9 mouse cellular contexts compared by ENCODE assay signal in genomic region chr1:131378081-131378913, GRCm38 (mm10).
DNase-seq lines count a peak whose midpoint lies in the region; ATAC-seq and TF ChIP-seq lines count a peak whose summit lies in the region.
"Had no signal": no experiment of that assay in that cellular context is flagged by ENCODE, and none has a peak within 500 bp of the region (broad histone marks: within the 10 kb centered on the region; RNA-seq: fewer than 3 reads in every experiment).

No protein-coding gene starts in this region.

- H3K27ac ChIP-seq in kidney, postnatal 0 days: peak overlapping the region; percentile 10; the same call in 1 of the 2 replicates
- peak overlapping the region; percentile 10; the same call in 1 of the 2 replicates for H3K27ac ChIP-seq in limb, embryonic 13.5 days
- no peak overlapping the region for H3K27ac ChIP-seq in cerebellum, adult 2 months (ENCODE audit: insufficient read depth, low read length)

- no peak for TF ChIP-seq POLR2A in brain, embryonic 14.5 days (IDR thresholded peaks at IDR 0.05; ENCODE audit: borderline replicate concordance, extremely low read depth, insufficient read depth, insufficient read length, poor library complexity, severe bottlenecking)
- no peak for TF ChIP-seq POLR2A in cerebellum, adult 2 months (IDR thresholded peaks at IDR 0.05; ENCODE audit: borderline replicate concordance, insufficient read depth, low read length)

- H3K4me2 ChIP-seq in kidney, postnatal 0 days (ENCODE audit: low read length): no peak overlapping the region
- no peak overlapping the region for H3K4me2 ChIP-seq in limb, embryonic 13.5 days (replicated peaks)

- H3K9me3 ChIP-seq in kidney, postnatal 0 days (replicated peaks; ENCODE audit: low read length): no peaks in the 10 kb centered on the region
- no peaks in the 10 kb centered on the region for H3K9me3 ChIP-seq in limb, embryonic 13.5 days

- peaks cover 11% of the 10 kb centered on the region; the same call in 1 of the 2 replicates for H3K4me1 ChIP-seq in kidney, postnatal 0 days (replicated peaks; ENCODE audit: insufficient read depth, low read length)
- H3K4me1 ChIP-seq in limb, embryonic 13.5 days: peaks cover 34% of the 10 kb centered on the region
- peaks cover 6% of the 10 kb centered on the region for H3K4me1 ChIP-seq in cerebellum, adult 2 months (ENCODE audit: control insufficient read depth, insufficient read depth, low read length)

- no peak overlapping the region for H3K4me3 ChIP-seq in kidney, postnatal 0 days (replicated peaks; ENCODE audit: low read depth, low read length)
- no peak overlapping the region for H3K4me3 ChIP-seq in limb, embryonic 13.5 days
- no peak overlapping the region for H3K4me3 ChIP-seq in cerebellum, adult 2 months (replicated peaks; ENCODE audit: insufficient read depth, low read depth, low read length)

- TF ChIP-seq CTCF in kidney, postnatal 0 days (IDR thresholded peaks at IDR 0.05; ENCODE audit: low read depth): no peak
- no peak for TF ChIP-seq CTCF in brain, embryonic 14.5 days (IDR thresholded peaks at IDR 0.05; ENCODE audit: borderline replicate concordance, extremely low read depth, insufficient read depth, insufficient read length)
- no peak for TF ChIP-seq CTCF in cerebellum, adult 2 months (IDR thresholded peaks at IDR 0.05; ENCODE audit: borderline replicate concordance, insufficient read depth, low read depth, low read length)

- DNase-seq in kidney, postnatal 0 days (ENCODE audit: low spot score): peak; percentile 51
- DNase-seq in kidney, postnatal 10 days: no peak
- peak; percentile 86 for DNase-seq in brain, embryonic 14.5 days (ENCODE audit: low read depth)
- DNase-seq in heart, adult 8-10 months (ENCODE audit: low spot score): peak; percentile 54
- no peak for DNase-seq in adipocyte (ENCODE audit: low spot score)
- no peak for DNase-seq in cerebellum, adult 2 months
- DNase-seq in urinary bladder, adult 2 months (ENCODE audit: low spot score): no peak
- DNase-seq: lung, postnatal 14 days had no signal

- H3K36me3 ChIP-seq in kidney, postnatal 0 days (ENCODE audit: insufficient read depth, low read length): no peaks in the 10 kb centered on the region
- H3K36me3 ChIP-seq in limb, embryonic 13.5 days: peaks cover 9% of the 10 kb centered on the region; the same call in 1 of the 2 replicates

- no peaks in the 10 kb centered on the region for H3K27me3 ChIP-seq in kidney, postnatal 0 days (ENCODE audit: insufficient read depth, low read length)
- no peaks in the 10 kb centered on the region for H3K27me3 ChIP-seq in limb, embryonic 13.5 days
- H3K27me3 ChIP-seq in cerebellum, adult 2 months (ENCODE audit: control insufficient read depth, insufficient read depth, low read length): no peaks in the 10 kb centered on the region

- H3K9ac ChIP-seq in kidney, postnatal 0 days (ENCODE audit: low read depth, low read length): no peak overlapping the region
- no peak overlapping the region; the same call in 1 of the 2 replicates for H3K9ac ChIP-seq in limb, embryonic 13.5 days

- no peak for ATAC-seq in kidney, postnatal 0 days (replicated peaks; ENCODE audit: low FRiP score, low read depth)
- ATAC-seq in limb, embryonic 13.5 days (ENCODE audit: low FRiP score, low read depth): no peak

- 23% methylated on average over 7 of the region's 7 CpGs for WGBS in kidney, postnatal 0 days
- WGBS in limb, embryonic 13.5 days: 26% methylated on average over 7 of the region's 7 CpGs
- 61% methylated on average over 7 of the region's 7 CpGs for WGBS in cerebellum, adult 2 months

Comparison
In these comparisons a context has a peak if more than half of its experiments do, and no peak if none do; other contexts are left out.
1. DNase-seq: peak in kidney, postnatal 0 days (single experiment), brain, embryonic 14.5 days (single experiment) and heart, adult 8-10 months (single experiment); none in kidney, postnatal 10 days (single experiment), adipocyte (single experiment), cerebellum, adult 2 months (0 of 2) and urinary bladder, adult 2 months (single experiment).